Mouse (Mus musculus) heart, adult 2 months (tissue): ENCODE measurements around the gene Klhl41.

Experiments used
- EP300 ChIP-seq: fragments of 200-500 bp; IDR thresholded peaks from 2 replicates; pipeline ENCODE4 v1.6.1; 2011; ENCODE audit warnings: low read depth, low read length, control low read depth; ENCODE audit not compliant: insufficient read depth
- POLR2A ChIP-seq: fragments of 200-500 bp; IDR thresholded peaks from 2 replicates; pipeline ENCODE4 v1.6.1; 2011; ENCODE audit warnings: mild to moderate bottlenecking, low read depth, low read length, control low read depth; ENCODE audit not compliant: insufficient read depth

GRCm38 (mm10) chr2:69683036-69683805 lies 13.3 kb downstream of the Klhl41 start:
- no peak for TF ChIP-seq POLR2A
- TF ChIP-seq EP300, result no peak
